Mouse (Mus musculus) spleen, adult 2 months (tissue): ENCODE measurements around the gene Znrf4. TPM values are rescaled to one million over a fixed set of nuclear protein-coding genes. Genes with fewer than 3 reads are reported as not detected.

Experiments
- DNase-seq, 2 experiments: peaks; one replicate each; pipeline versions ENCODE4 v3.0.0 to v3.0.0-alpha.2; 2012 to 2021; ENCODE audit warnings: low spot score in 2 of 2, low read depth in 1 of 2
- H3K27ac ChIP-seq: fragments of 200-500 bp; 2 replicates; pipeline ENCODE4 v1.5.1; 2012; ENCODE audit warnings: low read length, inconsistent platforms; ENCODE audit not compliant: insufficient read depth
- H3K27me3 ChIP-seq: fragments of 200-500 bp; 2 replicates; pipeline ENCODE4 v1.6.1; 2012; ENCODE audit warnings: mild to moderate bottlenecking, moderate library complexity, low read length, inconsistent platforms; ENCODE audit not compliant: control insufficient read depth, insufficient read depth
- H3K36me3 ChIP-seq: fragments of 200-500 bp; 2 replicates; pipeline ENCODE4 v1.6.1; 2012; ENCODE audit warnings: mild to moderate bottlenecking, low read length, inconsistent platforms; ENCODE audit not compliant: control insufficient read depth, insufficient read depth
- H3K4me1 ChIP-seq: fragments of 200-500 bp; 2 replicates; pipeline ENCODE4 v1.6.1; 2011; ENCODE audit warnings: inconsistent platforms; ENCODE audit not compliant: control insufficient read depth, insufficient read depth, insufficient read length
- H3K4me3 ChIP-seq: fragments of 200-500 bp; 2 replicates; pipeline ENCODE4 v1.5.1; 2011; ENCODE audit warnings: mild to moderate bottlenecking, inconsistent platforms; ENCODE audit not compliant: insufficient read depth, insufficient read length; ENCODE audit errors: extremely low read depth
- CTCF ChIP-seq: fragments of 200-500 bp; IDR thresholded peaks from 2 replicates; pipeline ENCODE4 v1.5.1; 2011; ENCODE audit warnings: mild to moderate bottlenecking, inconsistent platforms; ENCODE audit not compliant: insufficient read depth, insufficient read length, insufficient replicate concordance; ENCODE audit errors: extremely low read depth
- POLR2A ChIP-seq: fragments of 200-500 bp; IDR thresholded peaks from 2 replicates; pipeline ENCODE4 v1.6.1; 2011; ENCODE audit warnings: low read depth, low read length, inconsistent platforms
- WGBS: fragments of 180-500 bp; shearing (Covaris S2); methylation state at CpG from one replicate; pipeline ENCODE4 v1.1.7; 2018; 5-methylcytosine and 5-hydroxymethylcytosine counted together
- polyA plus RNA-seq: library from polyadenylated mRNA; depleted of rRNA; stranded (reverse); fragments of >200 nt; gene quantifications from 2 replicates; pipeline ENCODE4 v1.2.3, GENCODE M21; 2012

Znrf4 gene
- polyA plus RNA-seq, 1 experiment: not detected

- WGBS: 75% methylated on average over 1 of the region's 1 CpGs
- H3K27me3 ChIP-seq: no peaks in the 10 kb centered on the region
- no peak overlapping the region for H3K4me3 ChIP-seq
- no peaks in the 10 kb centered on the region for H3K4me1 ChIP-seq
- TF ChIP-seq CTCF (no peak), POLR2A (no peak)
- no peaks in the 10 kb centered on the region for H3K36me3 ChIP-seq
- no peak for DNase-seq
- H3K27ac ChIP-seq: no peak overlapping the region
These were observed 33.7 kb upstream of the Znrf4 start for GRCm38 (mm10) chr17:56545945-56546344.

GRCm38 (mm10) chr17:56544699-56545387 lies 32.6 kb upstream of the Znrf4 start:
- H3K27me3 ChIP-seq: no peaks in the 10 kb centered on the region
- TF ChIP-seq POLR2A: no peak
- no peak for TF ChIP-seq CTCF
- no peak overlapping the region for H3K4me3 ChIP-seq
- no peak overlapping the region for H3K27ac ChIP-seq
- no peaks in the 10 kb centered on the region for H3K36me3 ChIP-seq
- no peaks in the 10 kb centered on the region for H3K4me1 ChIP-seq
- DNase-seq: no peak
- 85% methylated on average over 7 of the region's 7 CpGs for WGBS

- 76% methylated on average over 3 of the region's 3 CpGs for WGBS
- no peak for DNase-seq
- no peak overlapping the region for H3K4me3 ChIP-seq
- H3K27ac ChIP-seq: no peak overlapping the region
- no peaks in the 10 kb centered on the region for H3K36me3 ChIP-seq
- no peaks in the 10 kb centered on the region for H3K27me3 ChIP-seq
- TF ChIP-seq POLR2A (no peak), CTCF (no peak)
- H3K4me1 ChIP-seq: no peaks in the 10 kb centered on the region
These were observed 31.5 kb upstream of the Znrf4 start for GRCm38 (mm10) chr17:56543684-56544224.

- no peak overlapping the region for H3K4me3 ChIP-seq
- H3K36me3 ChIP-seq: no peaks in the 10 kb centered on the region
- H3K27ac ChIP-seq: no peak overlapping the region
- DNase-seq: no peak
- WGBS: 69% methylated on average over 8 of the region's 8 CpGs
- H3K4me1 ChIP-seq: no peaks in the 10 kb centered on the region
- no peaks in the 10 kb centered on the region for H3K27me3 ChIP-seq
- no peak for TF ChIP-seq CTCF
- TF ChIP-seq POLR2A: no peak
These were observed 30.5 kb upstream of the Znrf4 start for GRCm38 (mm10) chr17:56542736-56543135.

GRCm38 (mm10) chr17:56540562-56540975 lies 28.3 kb upstream of the Znrf4 start:
- no peaks in the 10 kb centered on the region for H3K36me3 ChIP-seq
- TF ChIP-seq CTCF (no peak), POLR2A (no peak)
- no peak overlapping the region for H3K27ac ChIP-seq
- no peaks in the 10 kb centered on the region for H3K27me3 ChIP-seq
- H3K4me1 ChIP-seq: no peaks in the 10 kb centered on the region
- DNase-seq: no peak
- H3K4me3 ChIP-seq: no peak overlapping the region
- 45% methylated on average over 6 of the region's 6 CpGs for WGBS

- WGBS: 72% methylated on average over 8 of the region's 8 CpGs
- Histone ChIP-seq H3K27ac (no peak overlapping the region), H3K27me3 (no peaks in the 10 kb centered on the region), H3K4me3 (no peak overlapping the region), H3K4me1 (no peaks in the 10 kb centered on the region), H3K36me3 (no peaks in the 10 kb centered on the region)
- DNase-seq: no peak
- no peak for TF ChIP-seq POLR2A
- TF ChIP-seq CTCF: no peak
These were observed 25.7 kb upstream of the Znrf4 start for GRCm38 (mm10) chr17:56537912-56538311.

GRCm38 (mm10) chr17:56536874-56537273 lies 24.6 kb upstream of the Znrf4 start:
- Histone ChIP-seq H3K27ac (no peak overlapping the region), H3K36me3 (no peaks in the 10 kb centered on the region), H3K4me3 (no peak overlapping the region), H3K27me3 (no peaks in the 10 kb centered on the region), H3K4me1 (no peaks in the 10 kb centered on the region)
- WGBS: 80% methylated on average over 3 of the region's 3 CpGs
- DNase-seq: no peak
- TF ChIP-seq POLR2A (no peak), CTCF (no peak)
